Mouse (Mus musculus) liver, embryonic 13.5 days (tissue): ENCODE measurements around the gene Psrc1. TPM values are rescaled to one million over a fixed set of nuclear protein-coding genes. Genes with fewer than 3 reads are reported as not detected.

Source experiments
- ATAC-seq: fragments of 200-750 bp; cut with Nextera tagmentation; 2 replicates; pipeline ENCODE4 v1.8.0; 2017; ENCODE audit warnings: low read depth, mild to moderate bottlenecking, moderate number of reproducible peaks, moderate library complexity
- DNase-seq: peaks from one replicate; pipeline ENCODE4 v3.0.0; 2022
- H3K27ac ChIP-seq: fragments of 300-500 bp; sonication (generic); 2 replicates; pipeline ENCODE4 v1.5.1; 2015; ENCODE audit warnings: moderate library complexity, mild to moderate bottlenecking, inconsistent platforms
- H3K27me3 ChIP-seq: fragments of 300-500 bp; sonication (generic); 2 replicates; pipeline ENCODE4 v1.6.1; 2015; ENCODE audit warnings: mild to moderate bottlenecking, inconsistent platforms
- H3K36me3 ChIP-seq: fragments of 300-500 bp; sonication (generic); 2 replicates; pipeline ENCODE4 v1.6.1; 2015; ENCODE audit warnings: mild to moderate bottlenecking, inconsistent platforms
- H3K4me1 ChIP-seq: fragments of 300-500 bp; sonication (generic); replicated peaks from 2 replicates; pipeline ENCODE4 v1.6.1; 2015; ENCODE audit warnings: inconsistent platforms
- H3K4me2 ChIP-seq: fragments of 300-500 bp; sonication (generic); 2 replicates; pipeline ENCODE4 v1.6.1; 2015; ENCODE audit warnings: inconsistent platforms, mild to moderate bottlenecking, moderate library complexity
- H3K4me3 ChIP-seq: fragments of 300-500 bp; sonication (generic); replicated peaks from 2 replicates; pipeline ENCODE4 v1.5.1; 2015; ENCODE audit warnings: mild to moderate bottlenecking, inconsistent platforms
- H3K9ac ChIP-seq: fragments of 300-500 bp; sonication (generic); 2 replicates; pipeline ENCODE4 v1.6.1; 2015; ENCODE audit warnings: mild to moderate bottlenecking, inconsistent platforms
- H3K9me3 ChIP-seq: fragments of 300-500 bp; sonication (generic); replicated peaks from 2 replicates; pipeline ENCODE4 v1.6.1; 2016; ENCODE audit warnings: inconsistent platforms
- WGBS: fragments of 180-500 bp; shearing (Covaris S2); methylation state at CpG from one replicate; pipeline ENCODE4 v1.1.7; 2015; ENCODE audit not compliant: insufficient replicate concordance; 5-methylcytosine and 5-hydroxymethylcytosine counted together
- polyA plus RNA-seq: library from polyadenylated mRNA; unstranded; fragments of >200 nt; fragmentation: Nextera tagmentation; extraction: Ambion mirVana; gene quantifications from 2 replicates; pipeline ENCODE4 v1.2.1, GENCODE M21; 2015

Gene Psrc1
- polyA plus RNA-seq, 1 experiment from 2014 or later: 14.9 TPM

- H3K4me3 ChIP-seq: no peak overlapping the region
- peaks cover 15% of the 10 kb centered on the region for H3K4me1 ChIP-seq
- ATAC-seq (no peak), DNase-seq (no peak)
- 72% methylated on average over 7 of the region's 7 CpGs for WGBS
- no peaks in the 10 kb centered on the region for H3K9me3 ChIP-seq
- no peak overlapping the region for H3K27ac ChIP-seq
- no peak overlapping the region for H3K9ac ChIP-seq
- no peak overlapping the region for H3K4me2 ChIP-seq
- peaks cover 4% of the 10 kb centered on the region; the same call in 1 of the 2 replicates for H3K27me3 ChIP-seq
- H3K36me3 ChIP-seq: peaks cover 52% of the 10 kb centered on the region
Measured at GRCm38 (mm10) chr3:108424944-108425623, 41.4 kb downstream of the Psrc1 start.

GRCm38 (mm10) chr3:108425624-108426018 is 42.0 kb downstream of the Psrc1 start:
- 84% methylated on average over 6 of the region's 6 CpGs for WGBS
- H3K4me2 ChIP-seq: no peak overlapping the region
- H3K4me3 ChIP-seq: no peak overlapping the region
- no peak overlapping the region for H3K27ac ChIP-seq
- peaks cover 15% of the 10 kb centered on the region for H3K4me1 ChIP-seq
- no peak overlapping the region for H3K9ac ChIP-seq
- H3K36me3 ChIP-seq: peaks cover 57% of the 10 kb centered on the region
- DNase-seq (no peak), ATAC-seq (no peak)
- no peaks in the 10 kb centered on the region for H3K9me3 ChIP-seq
- H3K27me3 ChIP-seq: peaks cover 2% of the 10 kb centered on the region; the same call in 1 of the 2 replicates

GRCm38 (mm10) chr3:108432542-108433187 is 49.0 kb downstream of the Psrc1 start:
- Histone ChIP-seq H3K9me3 (no peaks in the 10 kb centered on the region), H3K36me3 (peaks cover 99% of the 10 kb centered on the region), H3K4me2 (no peak overlapping the region), H3K27ac (no peak overlapping the region), H3K9ac (no peak overlapping the region), H3K4me1 (no peaks in the 10 kb centered on the region), H3K27me3 (no peaks in the 10 kb centered on the region), H3K4me3 (no peak overlapping the region)
- 91% methylated on average over 13 of the region's 13 CpGs for WGBS
- DNase-seq (no peak), ATAC-seq (no peak)

GRCm38 (mm10) chr3:108433188-108433880 is 49.7 kb downstream of the Psrc1 start:
- 0 out of 2 replicates have a peak, but pooled peaks have one; percentile 18 for ATAC-seq
- no peak overlapping the region for H3K27ac ChIP-seq
- no peaks in the 10 kb centered on the region for H3K9me3 ChIP-seq
- no peaks in the 10 kb centered on the region for H3K27me3 ChIP-seq
- H3K9ac ChIP-seq: no peak overlapping the region
- no peak for DNase-seq
- H3K4me2 ChIP-seq: no peak overlapping the region
- whole genome bisulfite sequencing: 84% methylated on average over 18 of the region's 18 CpGs
- no peak overlapping the region for H3K4me3 ChIP-seq
- H3K36me3 ChIP-seq: peaks cover 97% of the 10 kb centered on the region
- no peaks in the 10 kb centered on the region for H3K4me1 ChIP-seq

- no peak overlapping the region for H3K27ac ChIP-seq
- 0 out of 2 replicates have a peak, but pooled peaks have one; percentile 10 for ATAC-seq
- WGBS: 79% methylated on average over 19 of the region's 19 CpGs
- no peak overlapping the region for H3K4me2 ChIP-seq
- DNase-seq: no peak
- no peak overlapping the region for H3K4me3 ChIP-seq
- no peak overlapping the region for H3K9ac ChIP-seq
- H3K9me3 ChIP-seq: no peaks in the 10 kb centered on the region
- H3K27me3 ChIP-seq: no peaks in the 10 kb centered on the region
- no peaks in the 10 kb centered on the region for H3K4me1 ChIP-seq
- H3K36me3 ChIP-seq: peaks cover 91% of the 10 kb centered on the region
Measured at GRCm38 (mm10) chr3:108433881-108434495, 50.3 kb downstream of the Psrc1 start.

GRCm38 (mm10) chr3:108435701-108436379 is 52.2 kb downstream of the Psrc1 start:
- Histone ChIP-seq H3K9me3 (no peaks in the 10 kb centered on the region), H3K4me1 (peaks cover 2% of the 10 kb centered on the region; the same call in 1 of the 2 replicates), H3K27ac (no peak overlapping the region), H3K4me3 (no peak overlapping the region), H3K4me2 (no peak overlapping the region), H3K36me3 (peaks cover 83% of the 10 kb centered on the region), H3K27me3 (no peaks in the 10 kb centered on the region), H3K9ac (no peak overlapping the region)
- ATAC-seq (no peak), DNase-seq (no peak)
- 79% methylated on average over 17 of the region's 17 CpGs for WGBS

- Histone ChIP-seq H3K9ac (no peak overlapping the region), H3K4me3 (no peak overlapping the region), H3K27me3 (no peaks in the 10 kb centered on the region), H3K4me1 (peaks cover 7% of the 10 kb centered on the region; the same call in 1 of the 2 replicates), H3K27ac (no peak overlapping the region), H3K9me3 (no peaks in the 10 kb centered on the region), H3K4me2 (no peak overlapping the region), H3K36me3 (peaks cover 83% of the 10 kb centered on the region)
- DNase-seq (no peak), ATAC-seq (no peak)
- 81% methylated on average over 7 of the region's 7 CpGs for WGBS
Measured at GRCm38 (mm10) chr3:108436380-108436714, 52.7 kb downstream of the Psrc1 start.

Other genes with a start within 250 kb of the Psrc1 start
- gene Gnai3, start 237.7 kb upstream of the Psrc1 start, polyA plus RNA-seq: 67.8 and 83.4 TPM in 2 replicates
- not detected in 2 replicates for gene Gpr61, start 229.0 kb upstream of the Psrc1 start, polyA plus RNA-seq
- 0.35 and 0.51 TPM in 2 replicates for gene Amigo1, start 197.5 kb upstream of the Psrc1 start, polyA plus RNA-seq
- gene Cyb561d1, start 182.6 kb upstream of the Psrc1 start, polyA plus RNA-seq: 1.7 and 2.0 TPM in 2 replicates
- 3.1 and 3.3 TPM in 2 replicates for gene Atxn7l2, start 172.9 kb upstream of the Psrc1 start, polyA plus RNA-seq
- 0.05 and 0.07 TPM in 2 replicates for gene Sypl2, start 157.2 kb upstream of the Psrc1 start, polyA plus RNA-seq
- 224 and 238 TPM in 2 replicates for gene Psma5, start 126.9 kb upstream of the Psrc1 start, polyA plus RNA-seq
- gene Sort1, start 99.8 kb upstream of the Psrc1 start, polyA plus RNA-seq: 2.6 and 2.8 TPM in 2 replicates
- 0.07 and 0.08 TPM in 2 replicates for gene Mybphl, start 18.9 kb upstream of the Psrc1 start, polyA plus RNA-seq
- 0.22 and 0.56 TPM in 2 replicates for gene Celsr2, start 31.7 kb downstream of the Psrc1 start, polyA plus RNA-seq
- 108 and 129 TPM in 2 replicates for gene Sars, start 61.4 kb downstream of the Psrc1 start, polyA plus RNA-seq
- not detected in 2 replicates for gene 1700013F07Rik, start 150.3 kb downstream of the Psrc1 start, polyA plus RNA-seq
- 0.09 and 0.10 TPM in 2 replicates for gene 5330417C22Rik, start 152.7 kb downstream of the Psrc1 start, polyA plus RNA-seq
- 13.7 and 18.5 TPM in 2 replicates for gene Tmem167b, start 178.6 kb downstream of the Psrc1 start, polyA plus RNA-seq
- gene Taf13, start 187.9 kb downstream of the Psrc1 start, polyA plus RNA-seq: 13.0 and 17.4 TPM in 2 replicates
- 1.7 and 1.8 TPM in 2 replicates for gene Wdr47, start 207.4 kb downstream of the Psrc1 start, polyA plus RNA-seq